Mouse (Mus musculus) adrenal gland, postnatal 4 days (tissue): Measurements from ENCODE around the gene Trappc2l. TPM values are rescaled to one million over a fixed set of nuclear protein-coding genes. Genes with fewer than 3 reads are reported as not detected.

Source experiments
- DNase-seq, 2 experiments: peaks; one replicate each; pipeline ENCODE4 v3.0.0; 2021 to 2022; ENCODE audit warnings: low spot score in 2 of 2, mixed read lengths in 2 of 2
- microRNA-seq: library from miRNA; unstranded; fragments of <30 nt; microRNA quantifications from one replicate; pipeline ENCODE4 v1.2.0, GENCODE M21; 2021
- total RNA-seq, 2 experiments: library from RNA; stranded (reverse); gene quantifications; 2 replicates each; pipeline ENCODE4 v1.2.3; 2021

The Trappc2l gene
- total RNA-seq, 2 experiments from 2014 or later, result 51.5 to 51.8 TPM

- no peak for DNase-seq
Measured at GRCm38 (mm10) chr8:122652643-122653042, 41.2 kb downstream of the Trappc2l start.

DNA sequence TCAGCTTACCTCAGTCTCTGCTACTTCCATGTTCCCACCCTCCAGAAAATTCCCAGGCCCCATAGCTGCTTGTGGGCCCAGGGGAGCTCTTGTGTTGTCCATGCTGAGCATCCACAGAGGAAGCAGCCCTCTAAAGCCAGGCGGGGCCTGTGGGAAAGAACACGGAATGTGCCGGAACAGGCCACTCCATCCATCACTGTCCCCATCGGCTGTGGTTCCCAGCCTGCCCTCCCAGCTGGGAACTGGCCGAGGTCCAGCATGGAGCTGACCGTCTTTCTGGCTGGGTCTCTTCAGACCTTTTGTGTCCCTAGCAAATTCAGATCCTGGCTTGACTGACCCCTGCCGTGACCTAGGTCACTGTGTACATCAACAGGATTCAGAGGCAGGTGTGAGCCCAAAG is 43.3 kb downstream of the Trappc2l start:
- no peak for DNase-seq

DNA sequence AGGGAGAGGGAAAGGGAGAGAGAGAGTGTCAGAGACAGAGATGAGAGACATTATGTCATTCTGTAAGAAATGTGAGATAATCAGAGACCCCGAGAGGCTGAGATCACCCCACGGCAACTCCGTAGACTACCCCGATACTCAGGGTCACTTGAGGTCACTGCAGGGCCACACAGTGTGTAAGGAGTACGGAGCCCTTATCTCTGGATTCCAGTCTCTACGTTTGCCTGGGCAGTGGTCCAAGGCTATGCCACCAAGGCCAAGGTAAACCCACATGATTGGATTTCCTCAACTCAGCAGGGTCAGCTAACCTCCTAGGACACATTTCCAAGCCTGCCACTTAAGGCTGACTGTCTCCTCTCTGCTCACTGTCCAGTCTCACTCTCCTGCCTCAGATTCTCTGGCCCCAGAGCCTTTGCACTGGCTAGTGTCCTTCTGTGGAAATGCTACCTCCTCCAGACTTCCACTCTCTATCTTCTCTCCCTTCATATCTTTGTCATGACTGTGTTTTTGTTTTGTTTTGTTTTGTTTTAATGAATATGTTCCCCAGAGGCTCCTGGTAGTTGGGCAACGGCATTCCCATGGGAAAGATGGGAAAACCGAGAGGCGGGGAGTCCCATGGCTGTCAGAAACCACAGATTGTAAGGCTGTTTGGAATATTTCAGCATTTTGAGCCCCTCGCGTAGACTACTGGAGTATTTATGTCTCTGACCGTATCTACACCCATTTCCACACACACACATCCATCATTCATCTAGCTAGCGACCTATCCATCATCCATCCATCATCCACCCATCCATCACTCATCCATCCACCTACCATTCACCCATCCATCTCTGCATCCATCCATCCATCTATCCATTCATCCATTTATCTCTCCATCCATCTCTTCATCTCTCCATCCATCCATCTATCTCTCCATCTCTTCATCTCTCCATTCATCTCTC is 44.9 kb downstream of the Trappc2l start:
- peak in 1 of 2 experiments; percentile 49 for DNase-seq

- DNase-seq, result no peak
Measured at GRCm38 (mm10) chr8:122658149-122658806, 46.8 kb downstream of the Trappc2l start.

DNA sequence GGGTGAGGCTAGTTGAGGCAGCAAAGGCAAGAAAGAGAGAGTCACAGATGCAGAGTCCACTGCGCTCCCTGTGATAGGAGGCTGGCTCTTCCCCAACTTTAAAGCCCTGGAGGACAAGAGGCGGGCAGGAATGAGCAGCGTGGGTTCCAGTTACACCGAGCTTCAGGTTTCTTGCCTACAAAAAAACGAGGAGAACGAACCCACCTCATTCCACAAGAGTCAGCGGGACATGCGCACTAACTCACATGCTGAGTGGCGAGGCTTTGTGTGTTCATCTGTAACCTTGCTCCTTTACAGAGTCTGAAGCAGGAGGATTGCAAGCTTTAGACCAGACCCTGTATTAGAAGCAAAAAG is 47.3 kb downstream of the Trappc2l start:
- DNase-seq, result no peak

- no peak for DNase-seq
Measured at GRCm38 (mm10) chr8:122660022-122660421, 48.6 kb downstream of the Trappc2l start.

- no peak for DNase-seq
Measured at GRCm38 (mm10) chr8:122661138-122661537, 49.7 kb downstream of the Trappc2l start.

DNA sequence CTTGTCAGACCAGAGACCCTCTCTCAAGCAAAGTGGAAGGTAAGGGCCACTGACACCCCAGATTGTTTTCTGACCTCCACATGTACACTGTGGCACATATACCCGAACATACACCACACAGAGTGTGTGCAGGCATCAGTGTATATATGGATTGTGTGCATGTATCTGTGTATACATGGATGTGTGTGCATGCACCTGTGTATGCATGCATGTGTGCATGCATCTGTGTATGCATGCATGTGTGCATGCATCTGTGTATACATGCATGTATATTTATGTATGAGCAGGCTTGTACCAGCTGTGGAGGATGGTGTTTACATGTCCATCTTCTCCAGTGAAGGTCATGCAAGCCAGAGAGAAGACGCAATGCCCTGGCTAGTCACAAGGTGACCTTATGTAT is 50.5 kb downstream of the Trappc2l start:
- DNase-seq, result no peak

GRCm38 (mm10) chr8:122663106-122663505 is 51.7 kb downstream of the Trappc2l start:
- DNase-seq, result no peak

DNA sequence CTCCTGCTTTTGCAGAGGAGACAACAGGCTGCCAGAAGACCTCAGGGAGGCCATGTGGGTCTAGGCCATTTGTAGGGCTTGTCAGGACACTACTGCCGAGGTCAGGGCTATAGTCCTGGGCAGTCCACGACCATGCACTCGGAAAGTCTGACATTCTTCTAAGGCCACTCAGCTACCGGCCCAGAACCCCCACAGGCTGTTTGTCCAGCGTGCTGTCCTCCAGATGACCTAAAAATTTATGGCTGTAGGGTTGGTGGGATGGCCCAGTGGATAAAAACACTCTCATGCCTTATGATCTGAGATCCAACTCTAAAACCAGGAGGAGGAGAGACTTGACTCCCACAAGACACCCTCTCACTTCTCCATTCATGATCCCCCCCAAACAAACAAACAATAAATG is 52.2 kb downstream of the Trappc2l start:
- DNase-seq, result no peak

DNA sequence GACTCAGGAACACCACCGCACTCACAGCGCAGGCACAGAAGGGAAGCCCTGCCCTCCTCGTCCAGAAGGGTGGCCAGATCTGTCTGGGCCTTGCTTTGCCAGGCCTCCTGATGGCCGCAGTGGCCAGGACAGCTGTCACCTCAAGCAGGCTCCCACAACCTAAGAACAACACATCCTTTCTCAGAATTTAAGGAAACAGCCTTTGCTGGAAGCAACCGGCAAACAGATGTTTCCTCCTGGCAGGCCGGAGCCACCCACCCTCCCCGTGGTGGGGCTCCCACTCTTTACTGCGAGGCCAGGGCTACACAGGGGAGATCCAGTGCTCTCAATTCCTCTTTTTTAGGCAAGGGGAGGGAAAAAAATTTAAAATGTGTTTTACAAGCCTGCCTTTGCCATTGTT is 53.8 kb downstream of the Trappc2l start:
- DNase-seq, result no peak

DNA sequence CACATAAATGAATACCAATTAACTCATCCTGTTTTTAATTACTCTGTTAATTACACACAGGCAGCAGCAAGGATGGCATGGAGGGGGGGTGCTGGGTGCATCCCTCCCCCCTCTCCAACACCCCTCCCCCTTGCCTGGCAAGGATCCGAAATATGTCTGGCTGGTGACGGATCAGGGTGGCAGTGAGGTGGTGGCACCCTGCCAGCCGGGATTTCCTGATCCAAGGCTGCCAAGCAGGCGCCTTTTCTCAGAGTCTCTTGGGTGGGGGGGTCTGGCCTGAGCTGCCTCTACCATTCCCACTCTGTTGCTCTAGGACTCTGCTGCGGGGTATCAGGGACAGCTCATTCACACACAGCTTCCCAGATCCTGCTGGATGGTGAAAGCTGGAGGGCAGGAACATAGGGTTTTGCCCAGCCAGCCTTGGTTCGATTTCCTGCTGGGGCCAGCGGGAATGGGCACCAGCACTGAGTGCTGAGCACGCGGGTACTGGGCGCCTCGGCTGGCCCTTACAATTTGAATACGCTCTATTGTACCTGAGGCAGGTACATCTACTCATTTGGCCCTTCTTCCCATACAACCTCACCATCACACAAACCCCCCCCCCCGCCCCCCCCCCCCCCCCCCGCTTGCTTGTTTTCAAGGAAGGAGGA is 54.4 kb downstream of the Trappc2l start:
- DNase-seq, result peak in 1 of 2 experiments; percentile 58

Small RNA genes lying within 50 kb of the gene (microRNA-seq; reads per million reads assigned to microRNA genes)
- not detected for gene Mir6396

Other genes with a start within 250 kb of the Trappc2l start
- 10 to 100 TPM; 48.9 to 52.0 TPM for gene Zc3h18, start 235.0 kb upstream of the Trappc2l start, total RNA-seq
- not detected for gene Il17c, start 189.6 kb upstream of the Trappc2l start, total RNA-seq
- 10 to 100 TPM; 49.9 to 76.7 TPM for gene Cyba, start 178.7 kb upstream of the Trappc2l start, total RNA-seq
- 10 to 100 TPM in 1 of 2 experiments, 1 to 10 TPM in 1; 9.1 to 11.5 TPM for gene Mvd, start 168.2 kb upstream of the Trappc2l start, total RNA-seq
- gene Snai3, start 150.9 kb upstream of the Trappc2l start, total RNA-seq, result under 1 TPM; 0.42 to 0.56 TPM
- gene Rnf166, start 135.6 kb upstream of the Trappc2l start, total RNA-seq, result 10 to 100 TPM; 47.5 to 53.7 TPM
- 10 to 100 TPM; 27.7 to 37.0 TPM for gene Ctu2, start 135.5 kb upstream of the Trappc2l start, total RNA-seq
- gene Piezo1, start 60.3 kb upstream of the Trappc2l start, total RNA-seq, result 10 to 100 TPM; 49.0 to 52.1 TPM
- gene Cdt1, start 43.6 kb upstream of the Trappc2l start, total RNA-seq, result 10 to 100 TPM; 33.2 to 36.6 TPM
- gene Aprt, start 34.7 kb upstream of the Trappc2l start, total RNA-seq, result 10 to 100 TPM; 93.4 to 98.6 TPM
- 10 to 100 TPM; 11.9 to 13.9 TPM for gene Galns, start 177 bp upstream of the Trappc2l start, total RNA-seq
- not detected for gene Pabpn1l, start 11.1 kb downstream of the Trappc2l start, total RNA-seq
- gene Cbfa2t3, start 87.5 kb downstream of the Trappc2l start, total RNA-seq, result 10 to 100 TPM; 11.3 to 12.0 TPM
- gene Acsf3, start 163.8 kb downstream of the Trappc2l start, total RNA-seq, result 10 to 100 TPM; 34.0 to 35.8 TPM
- gene Cdh15, start 236.3 kb downstream of the Trappc2l start, total RNA-seq, result 1 to 10 TPM in 1 of 2 experiments, under 1 TPM in 1; 0.62 to 1.8 TPM